8 mouse cellular contexts compared by ENCODE assay signal in genomic region chr12:101083076-101083838, GRCm38 (mm10). TPM values are rescaled to one million over a fixed set of nuclear protein-coding genes. Genes with fewer than 3 reads are reported as not detected.
DNase-seq lines count a peak whose midpoint lies in the region; ATAC-seq and TF ChIP-seq lines count a peak whose summit lies in the region.

Gene Ppp4r3a (minus strand): TSS chr12:101083702.

- peak within 1 kb of the TSS; percentile 75 for H3K27ac ChIP-seq in CH12.LX (ENCODE audit: insufficient read depth, low read depth)
- peak within 1 kb of the TSS; percentile 99 for H3K27ac ChIP-seq in forebrain, embryonic 11.5 days (ENCODE audit: low read depth, low read length)
- peak within 1 kb of the TSS; percentile 99 for H3K27ac ChIP-seq in heart, embryonic 16.5 days (ENCODE audit: low read length)
- peak within 1 kb of the TSS; percentile 95 for H3K27ac ChIP-seq in liver, embryonic 15.5 days (replicated peaks)
- peak within 1 kb of the TSS; percentile 98 for H3K27ac ChIP-seq in neural tube, embryonic 12.5 days

- H3K4me3 ChIP-seq in CH12.LX (replicated peaks in 1 of 3; ENCODE audit: low read depth in 2 of 3, low read length in 2 of 3, poor library complexity in 1 of 3), result peak within 1 kb of the TSS; percentile 91 to 99 (median 95)
- H3K4me3 ChIP-seq in forebrain, embryonic 11.5 days (ENCODE audit: low read depth, low read length), result peak within 1 kb of the TSS; percentile 99
- peak within 1 kb of the TSS; percentile 100 for H3K4me3 ChIP-seq in heart, embryonic 16.5 days (ENCODE audit: low read length)
- peak within 1 kb of the TSS; percentile 99 for H3K4me3 ChIP-seq in liver, embryonic 15.5 days (replicated peaks)
- H3K4me3 ChIP-seq in neural tube, embryonic 12.5 days, result peak within 1 kb of the TSS; percentile 99

- H3K79me2 ChIP-seq in CH12.LX (replicated peaks; ENCODE audit: control insufficient read depth, extremely low read depth, insufficient read depth, poor library complexity, severe bottlenecking), result peaks cover 46% of the 10 kb centered on the region

- under 1% methylated on average over 89 of the region's 90 CpGs for WGBS in forebrain, embryonic 11.5 days
- WGBS in heart, embryonic 16.5 days, result under 1% methylated on average over 89 of the region's 90 CpGs
- under 1% methylated on average over 76 of the region's 90 CpGs for WGBS in liver, embryonic 15.5 days (ENCODE audit: insufficient replicate concordance)
- WGBS in neural tube, embryonic 12.5 days, result under 1% methylated on average over 90 of the region's 90 CpGs

- no peaks in the 10 kb centered on the region for H3K9me3 ChIP-seq in CH12.LX (replicated peaks; ENCODE audit: low read length)
- no peaks in the 10 kb centered on the region for H3K9me3 ChIP-seq in forebrain, embryonic 11.5 days (ENCODE audit: control insufficient read depth, low read length)
- no peaks in the 10 kb centered on the region for H3K9me3 ChIP-seq in heart, embryonic 16.5 days (replicated peaks; ENCODE audit: control insufficient read depth, low read length)
- no peaks in the 10 kb centered on the region for H3K9me3 ChIP-seq in liver, embryonic 15.5 days (replicated peaks)
- H3K9me3 ChIP-seq in neural tube, embryonic 12.5 days, result no peaks in the 10 kb centered on the region

- no peak for TF ChIP-seq RAD21 in CH12.LX (IDR thresholded peaks at IDR 0.05; ENCODE audit: low read depth, low read length)

- H3K4me1 ChIP-seq in CH12.LX (ENCODE audit: control insufficient read depth in 1 of 2, insufficient read depth in 2 of 2), result peaks cover 0 to 19% of the 10 kb centered on the region in 2 experiments; a peak in 3 of 4 replicates
- H3K4me1 ChIP-seq in forebrain, embryonic 11.5 days (replicated peaks; ENCODE audit: control insufficient read depth, insufficient read depth, low read length), result peaks cover 4% of the 10 kb centered on the region; the same call in 1 of the 2 replicates
- H3K4me1 ChIP-seq in heart, embryonic 16.5 days (ENCODE audit: control insufficient read depth, insufficient read depth, low read length), result peaks cover 31% of the 10 kb centered on the region
- peaks cover 45% of the 10 kb centered on the region for H3K4me1 ChIP-seq in liver, embryonic 15.5 days (replicated peaks)
- peaks cover 17% of the 10 kb centered on the region for H3K4me1 ChIP-seq in neural tube, embryonic 12.5 days

- ATAC-seq in forebrain, embryonic 11.5 days (replicated peaks; ENCODE audit: low FRiP score), result peak; percentile 97
- ATAC-seq in heart, embryonic 16.5 days (replicated peaks; ENCODE audit: extremely low read depth, insufficient read depth, low FRiP score), result peak; percentile 95
- ATAC-seq in liver, embryonic 15.5 days (ENCODE audit: insufficient read depth), result peak; percentile 94
- peak; percentile 98 for ATAC-seq in neural tube, embryonic 12.5 days (ENCODE audit: low FRiP score, low read depth)

- H3K4me2 ChIP-seq in CH12.LX (ENCODE audit: insufficient read depth, low read depth, poor library complexity, severe bottlenecking), result peak within 1 kb of the TSS; percentile 59
- peak within 1 kb of the TSS; percentile 77 for H3K4me2 ChIP-seq in forebrain, embryonic 11.5 days (ENCODE audit: low read depth, low read length, severe bottlenecking)
- H3K4me2 ChIP-seq in heart, embryonic 16.5 days (ENCODE audit: low read depth, low read length), result peak within 1 kb of the TSS; percentile 88
- peak within 1 kb of the TSS; percentile 91 for H3K4me2 ChIP-seq in liver, embryonic 15.5 days
- peak within 1 kb of the TSS; percentile 82 for H3K4me2 ChIP-seq in neural tube, embryonic 12.5 days (replicated peaks)

- no peak for TF ChIP-seq EP300 in CH12.LX (IDR thresholded peaks at IDR 0.05; ENCODE audit: low read length)

- dilution Hi-C loops in CH12.LX (cut with MboI; ENCODE audit: extremely low pct_ligation_motif_present, extremely low pct_unique_long_range_greater_than_20kb, low sequenced_read_pairs), result no loop called here

- TF ChIP-seq CTCF in CH12.LX (conservative IDR thresholded peaks at IDR 0.05 in 1 of 2, IDR thresholded peaks at IDR 0.05 in 1 of 2; ENCODE audit: low read depth in 2 of 2, low read length in 2 of 2), result no peak

- in situ Hi-C loops in CH12.LX (cut with MboI; ENCODE audit: low pct_ligation_motif_present, low pct_unique_long_range_greater_than_20kb, low sequenced_read_pairs), result loop anchor here (10.0 kb wide), 1 partner anchor 982 kb away; no protein-coding TSS in a partner anchor

- peak; percentile 91 for DNase-seq in CH12.LX (ENCODE audit: extremely low read depth)
- peak; percentile 89 for DNase-seq in c-Kit-positive CD71-positive TER-119-negative erythroid progenitor cells, embryonic 14.5 days (ENCODE audit: low read depth)
- DNase-seq in forebrain, embryonic 11.5 days (ENCODE audit: low spot score), result peak; percentile 98
- DNase-seq in kidney, postnatal 36 days, result peak; percentile 97 to 98
- peak; percentile 93 for DNase-seq in telencephalon, adult 2 months (ENCODE audit: low read depth, low spot score)

- no peaks in the 10 kb centered on the region for H3K27me3 ChIP-seq in CH12.LX (replicated peaks)
- H3K27me3 ChIP-seq in forebrain, embryonic 11.5 days (ENCODE audit: control insufficient read depth, insufficient read depth, low read length), result no peaks in the 10 kb centered on the region
- H3K27me3 ChIP-seq in heart, embryonic 16.5 days (ENCODE audit: control insufficient read depth, insufficient read depth, low read length), result no peaks in the 10 kb centered on the region
- H3K27me3 ChIP-seq in liver, embryonic 15.5 days, result no peaks in the 10 kb centered on the region
- no peaks in the 10 kb centered on the region for H3K27me3 ChIP-seq in neural tube, embryonic 12.5 days (replicated peaks)

- peak within 1 kb of the TSS; percentile 81 for H3K9ac ChIP-seq in CH12.LX (ENCODE audit: insufficient read depth, low read depth)
- H3K9ac ChIP-seq in forebrain, embryonic 11.5 days (ENCODE audit: low read length), result peak within 1 kb of the TSS; percentile 94
- H3K9ac ChIP-seq in heart, embryonic 16.5 days (ENCODE audit: low read length), result peak within 1 kb of the TSS; percentile 100
- H3K9ac ChIP-seq in liver, embryonic 15.5 days, result peak within 1 kb of the TSS; percentile 98
- peak within 1 kb of the TSS; percentile 99 for H3K9ac ChIP-seq in neural tube, embryonic 12.5 days

- TF ChIP-seq POLR2A in CH12.LX (IDR thresholded peaks at IDR 0.05; ENCODE audit: low read depth, low read length), result peak; percentile 85

- peaks cover 6 to 18% of the 10 kb centered on the region in 2 experiments for H3K36me3 ChIP-seq in CH12.LX (replicated peaks in 1 of 2; ENCODE audit: control insufficient read depth in 1 of 2, insufficient read depth in 1 of 2, low read length in 1 of 2)
- no peaks in the 10 kb centered on the region; the same call in 1 of the 2 replicates for H3K36me3 ChIP-seq in forebrain, embryonic 11.5 days (ENCODE audit: control insufficient read depth, insufficient read depth, low read length)
- H3K36me3 ChIP-seq in heart, embryonic 16.5 days (ENCODE audit: control insufficient read depth, insufficient read depth), result peaks cover 5% of the 10 kb centered on the region; the same call in 1 of the 2 replicates
- H3K36me3 ChIP-seq in liver, embryonic 15.5 days (replicated peaks), result peaks cover 13% of the 10 kb centered on the region
- H3K36me3 ChIP-seq in neural tube, embryonic 12.5 days, result no peaks in the 10 kb centered on the region

TF ChIP-seq in CH12.LX, 34 proteins besides CTCF, POLR2A, EP300 and RAD21 (continues in another document):
- no peak for TF ChIP-seq ETS1 (conservative IDR thresholded peaks at IDR 0.05; ENCODE audit: low read depth, low read length)
- no peak for TF ChIP-seq SMC3 (IDR thresholded peaks at IDR 0.05; ENCODE audit: low read depth, low read length)
- TF ChIP-seq CHD2 (IDR thresholded peaks at IDR 0.05; ENCODE audit: low read length), result peak; percentile 39; the same call in 1 of the 2 replicates
- no peak for TF ChIP-seq RCOR1 (conservative IDR thresholded peaks at IDR 0.05; ENCODE audit: low read depth, low read length)
- TF ChIP-seq TBP (conservative IDR thresholded peaks at IDR 0.05; ENCODE audit: low read depth, low read length), result peak; percentile 46; the same call in 1 of the 2 replicates
- TF ChIP-seq NRF1 (IDR thresholded peaks at IDR 0.05; ENCODE audit: low read depth, low read length), result peak; percentile 74
- TF ChIP-seq GABPA (IDR thresholded peaks at IDR 0.05; ENCODE audit: insufficient replicate concordance, low read depth, low read length), result peak; percentile 19; the same call in 1 of the 2 replicates
- peak; percentile 86 for TF ChIP-seq MXI1 (IDR thresholded peaks at IDR 0.05; ENCODE audit: low read depth, low read length)
- peak; percentile 42; the same call in 1 of the 2 replicates for TF ChIP-seq IRF4 (IDR thresholded peaks at IDR 0.05; ENCODE audit: low read depth, low read length)
- no peak for TF ChIP-seq PAX5 (IDR thresholded peaks at IDR 0.05; ENCODE audit: low read length)
- peak; percentile 86 for TF ChIP-seq NELFE (IDR thresholded peaks at IDR 0.05; ENCODE audit: low read depth, low read length)
- peak; percentile 83; the same call in 1 of the 2 replicates for TF ChIP-seq E2F4 (IDR thresholded peaks at IDR 0.05; ENCODE audit: insufficient replicate concordance, low read depth, low read length)
- peak; percentile 85; the same call in 1 of the 2 replicates for TF ChIP-seq KAT2A (IDR thresholded peaks at IDR 0.05; ENCODE audit: insufficient replicate concordance, low read length)
- TF ChIP-seq JUND (conservative IDR thresholded peaks at IDR 0.05; ENCODE audit: low read depth, low read length), result no peak
- peak; percentile 74; the same call in 1 of the 2 replicates for TF ChIP-seq MYC (IDR thresholded peaks at IDR 0.05; ENCODE audit: low read depth, low read length)
- TF ChIP-seq TCF12 (IDR thresholded peaks at IDR 0.05; ENCODE audit: low read depth, low read length), result peak; percentile 79
- 0 out of 2 replicates have a peak, but pooled peaks have one; percentile 47 for TF ChIP-seq MEF2A (IDR thresholded peaks at IDR 0.05; ENCODE audit: borderline replicate concordance, low read depth, low read length)
- TF ChIP-seq USF1 (IDR thresholded peaks at IDR 0.05; ENCODE audit: low read depth, low read length), result no peak
- peak; percentile 81 for TF ChIP-seq ZMIZ1 (IDR thresholded peaks at IDR 0.05; ENCODE audit: low read depth, low read length)
- peak; percentile 80 for TF ChIP-seq MAX (IDR thresholded peaks at IDR 0.05; ENCODE audit: low read length)
- no peak for TF ChIP-seq USF2 (conservative IDR thresholded peaks at IDR 0.05; ENCODE audit: low read depth, low read length)

RNA-seq across cellular contexts. Expression of gene Ppp4r3a, which starts in this region (rescaled TPM):
- total RNA-seq in CH12.LX (2012; rRNA removed), result 43.2 and 49.9 TPM in 2 replicates
- total RNA-seq in CH12.LX (2014; rRNA removed), result 68.6 and 77.5 TPM in 2 replicates
- 64.5 and 68.5 TPM in 2 replicates for polyA plus RNA-seq in CH12.LX (2012; ENCODE audit: insufficient read length, low read depth)
- polyA plus RNA-seq in forebrain, embryonic 11.5 days (2014; fragmentation: Nextera tagmentation; extraction: Ambion mirVana), result 76.7 and 78.7 TPM in 2 replicates
- polyA plus RNA-seq in heart, embryonic 16.5 days (2015; fragmentation: Nextera tagmentation; extraction: Ambion mirVana), result 25.3 and 25.8 TPM in 2 replicates
- polyA plus RNA-seq in liver, embryonic 15.5 days (2015; fragmentation: Nextera tagmentation; extraction: Ambion mirVana), result 18.9 and 20.7 TPM in 2 replicates
- 64.8 and 67.4 TPM in 2 replicates for polyA plus RNA-seq in neural tube, embryonic 12.5 days (2016; fragmentation: Nextera tagmentation; extraction: Ambion mirVana)

Comparison
In these comparisons a context has a peak if more than half of its experiments do, and no peak if none do; other contexts are left out.
1. Peak in every context shown above with its lines: DNase-seq, ATAC-seq, H3K4me3 ChIP-seq and H3K27ac ChIP-seq.